Mouse (Mus musculus): ENCODE measurements around the gene Rhov. TPM values are rescaled to one million over a fixed set of nuclear protein-coding genes. Genes with fewer than 3 reads are reported as not detected.

Rhov gene
- total RNA-seq (2023) = not detected

GRCm38 (mm10) chr2:119270643-119271331 lies at the start of gene Rhov:
Gene Rhov, minus strand, starts transcription at chr2:119271272.

GRCm38 (mm10) chr2:119288270-119288882 lies 17.3 kb upstream of the Rhov start, which contains the start of gene Vps18:
Gene Vps18, plus strand, starts transcription at chr2:119288740.

GRCm38 (mm10) chr2:119237210-119237870 lies 33.7 kb downstream of the Rhov start, which contains the start of gene Spint1:
Gene Spint1, plus strand, starts transcription at chr2:119237362.

DNA sequence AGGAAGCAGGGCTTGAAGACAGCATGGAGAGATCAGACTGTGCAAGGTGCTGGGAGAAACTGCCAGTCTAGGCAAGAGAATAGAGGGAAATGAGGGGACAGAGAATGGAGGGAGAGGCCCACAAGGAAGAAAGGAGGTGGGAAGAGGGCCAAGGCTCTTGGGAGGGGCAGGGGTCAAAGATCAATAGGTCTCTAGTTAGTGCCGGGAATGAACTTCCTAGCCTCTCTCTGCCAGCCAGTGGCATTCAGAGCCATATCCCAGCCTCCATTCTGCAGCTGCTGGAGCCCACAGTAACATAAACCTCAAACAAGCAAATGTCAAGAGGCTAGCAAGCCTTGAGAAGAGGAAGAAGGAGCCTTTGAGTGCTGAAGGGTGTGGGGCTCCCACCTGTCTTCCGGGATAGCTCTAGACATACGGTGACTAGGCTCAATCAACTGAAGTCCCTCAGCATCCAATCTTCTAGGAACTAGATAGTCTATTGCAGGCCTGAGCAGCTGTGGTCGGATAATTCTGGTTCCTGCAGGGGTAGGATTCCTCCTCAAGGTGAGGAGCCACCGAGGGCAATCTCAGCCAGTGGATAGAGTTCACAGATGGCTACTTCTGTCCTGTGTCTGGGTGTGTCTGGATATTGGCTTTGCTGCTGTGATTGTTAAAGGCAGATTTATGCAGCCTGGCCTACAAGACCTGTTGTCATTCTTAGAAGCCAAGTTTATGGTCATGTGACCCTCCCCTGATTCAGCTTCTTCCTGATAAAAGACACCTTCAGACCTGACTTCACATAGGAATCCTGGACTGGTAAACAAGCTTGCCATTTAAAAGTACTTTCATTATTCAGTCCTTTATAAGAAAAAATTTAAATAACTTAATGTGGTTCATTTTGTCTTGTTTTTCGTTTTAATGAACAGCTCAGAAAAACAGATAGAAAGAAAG lies 41.0 kb downstream of the Rhov start, which contains the start of gene Ppp1r14d:
Gene Ppp1r14d (minus strand): TSS at position 132 of the 930 bp plus-strand sequence.

Other genes starting within 250 kb of the Rhov start
- 10 to 100 TPM; 12.8 to 13.5 TPM for gene Ccdc32, start 241.9 kb downstream of the Rhov start, total RNA-seq (2023)
- 10 to 100 TPM; 20.5 to 20.9 TPM for gene Rpusd2, start 236.5 kb downstream of the Rhov start, total RNA-seq (2023)
- gene Knl1, start 224.2 kb downstream of the Rhov start, total RNA-seq (2023) = 1 to 10 TPM; 1.5 to 2.9 TPM
- 1 to 10 TPM; 2.4 to 4.1 TPM for gene Rad51, start 158.5 kb downstream of the Rhov start, total RNA-seq (2023)
- gene Rmdn3, start 114.2 kb downstream of the Rhov start, total RNA-seq (2023) = 10 to 100 TPM; 25.9 to 28.7 TPM
- not detected for gene Gchfr, start 103.5 kb downstream of the Rhov start, total RNA-seq (2023)
- gene Gm14137, start 96.8 kb downstream of the Rhov start, total RNA-seq (2023) = not detected
- gene Zfyve19, start 62.7 kb downstream of the Rhov start, total RNA-seq (2023) = 10 to 100 TPM; 30.2 to 31.0 TPM
- 10 to 100 TPM; 18.4 to 26.2 TPM for gene Dnajc17, start 62.5 kb downstream of the Rhov start, total RNA-seq (2023)
- not detected for gene Ppp1r14d, start 41.4 kb downstream of the Rhov start, total RNA-seq (2023)
- gene Spint1, start 33.9 kb downstream of the Rhov start, total RNA-seq (2023) = under 1 TPM in 1 of 2 experiments, not detected in 1; 0.24 TPM
- 10 to 100 TPM; 19.0 to 24.7 TPM for gene Vps18, start 17.5 kb upstream of the Rhov start, total RNA-seq (2023)
- under 1 TPM in 1 of 2 experiments, not detected in 1; 0.32 TPM for gene Dll4, start 54.5 kb upstream of the Rhov start, total RNA-seq (2023)
- not detected for gene Chac1, start 80.0 kb upstream of the Rhov start, total RNA-seq (2023)
- 10 to 100 TPM; 48.6 to 50.0 TPM for gene Ino80, start 206.4 kb upstream of the Rhov start, total RNA-seq (2023)